Mouse (Mus musculus) liver, postnatal 0 days (tissue): ENCODE results near the gene Fnip2. TPM values are rescaled to one million over a fixed set of nuclear protein-coding genes. Genes with fewer than 3 reads are reported as not detected.

Experiments
- ATAC-seq: fragments of 200-750 bp; cut with Nextera tagmentation; 2 replicates; pipeline ENCODE4 v1.8.0; 2017; ENCODE audit warnings: mild to moderate bottlenecking, moderate library complexity
- DNase-seq: peaks from one replicate; pipeline ENCODE4 v3.0.0-alpha.2; 2016
- H3K27ac ChIP-seq: fragments of 300-500 bp; sonication (generic); 2 replicates; pipeline ENCODE4 v1.5.1; 2014; ENCODE audit warnings: antibody characterized with exemption, moderate library complexity, mild to moderate bottlenecking, low read depth
- H3K27me3 ChIP-seq: fragments of 300-500 bp; sonication (generic); 2 replicates; pipeline ENCODE4 v1.6.1; 2014; ENCODE audit warnings: low read length, control low read depth, mixed read lengths; ENCODE audit not compliant: insufficient read depth
- H3K36me3 ChIP-seq: fragments of 300-500 bp; sonication (generic); replicated peaks from 2 replicates; pipeline ENCODE4 v1.6.1; 2014; ENCODE audit warnings: mild to moderate bottlenecking, control low read depth, low read length, moderate library complexity, mixed read lengths; ENCODE audit not compliant: insufficient read depth
- H3K4me1 ChIP-seq: fragments of 300-500 bp; sonication (generic); 2 replicates; pipeline ENCODE4 v1.6.1; 2014; ENCODE audit warnings: antibody characterized with exemption, mild to moderate bottlenecking, control low read depth; ENCODE audit not compliant: insufficient read depth
- H3K4me2 ChIP-seq: fragments of 300-500 bp; sonication (generic); 2 replicates; pipeline ENCODE4 v1.6.1; 2014; ENCODE audit warnings: low read depth, mild to moderate bottlenecking, low read length, moderate library complexity, mixed read lengths
- H3K4me3 ChIP-seq: fragments of 300-500 bp; sonication (generic); 2 replicates; pipeline ENCODE4 v1.5.1; 2014; ENCODE audit warnings: low read depth, low read length
- H3K9ac ChIP-seq: fragments of 300-500 bp; sonication (generic); replicated peaks from 2 replicates; pipeline ENCODE4 v1.6.1; 2014; ENCODE audit warnings: mild to moderate bottlenecking, moderate library complexity
- H3K9me3 ChIP-seq: fragments of 300-500 bp; sonication (generic); 2 replicates; pipeline ENCODE4 v1.6.1; 2016; ENCODE audit warnings: mild to moderate bottlenecking, control low read depth, low read length, mixed read lengths
- CTCF ChIP-seq: sonication (generic); IDR thresholded peaks from 2 replicates; pipeline ENCODE4 v1.5.1; 2016; ENCODE audit warnings: antibody characterized with exemption, low read depth
- EP300 ChIP-seq: IDR thresholded peaks from 2 replicates; pipeline ENCODE4 v1.6.1; 2016; ENCODE audit warnings: antibody characterized with exemption, low read depth, mild to moderate bottlenecking
- WGBS: fragments of 180-500 bp; shearing (Covaris S2); extraction: QIAGEN DNeasy Blood & Tissue Kit; methylation state at CpG from one replicate; pipeline ENCODE4 v1.1.7; 2014; ENCODE audit not compliant: insufficient replicate concordance; 5-methylcytosine and 5-hydroxymethylcytosine counted together
- polyA plus RNA-seq: library from polyadenylated mRNA; unstranded; fragments of >200 nt; fragmentation: Nextera tagmentation; extraction: Ambion mirVana; gene quantifications from 2 replicates; pipeline ENCODE4 v1.2.1, GENCODE M21; 2015

Gene Fnip2
- polyA plus RNA-seq, 1 experiment from 2014 or later, result 3.0 TPM

- peaks cover 2% of the 10 kb centered on the region; the same call in 1 of the 2 replicates for H3K4me1 ChIP-seq
- H3K4me3 ChIP-seq, result no peak overlapping the region
- no peaks in the 10 kb centered on the region for H3K36me3 ChIP-seq
- TF ChIP-seq CTCF (no peak), EP300 (no peak)
- DNase-seq, result no peak
- ATAC-seq, result no peak
- no peak overlapping the region for H3K4me2 ChIP-seq
- WGBS, result 65% methylated on average over 2 of the region's 2 CpGs
- no peaks in the 10 kb centered on the region for H3K9me3 ChIP-seq
- no peak overlapping the region for H3K27ac ChIP-seq
- H3K9ac ChIP-seq, result no peak overlapping the region
- H3K27me3 ChIP-seq, result no peaks in the 10 kb centered on the region
Observed at GRCm38 (mm10) chr3:79411666-79412065, 155.9 kb downstream of the Fnip2 start.

- Histone ChIP-seq H3K27me3 (no peaks in the 10 kb centered on the region), H3K27ac (no peak overlapping the region), H3K36me3 (no peaks in the 10 kb centered on the region), H3K9me3 (no peaks in the 10 kb centered on the region), H3K4me3 (no peak overlapping the region), H3K4me2 (no peak overlapping the region), H3K4me1 (peaks cover 2% of the 10 kb centered on the region; the same call in 1 of the 2 replicates), H3K9ac (no peak overlapping the region)
- TF ChIP-seq EP300 (no peak), CTCF (no peak)
- DNase-seq (no peak), ATAC-seq (no peak)
- WGBS, result 42% methylated on average over 5 of the region's 5 CpGs
Observed at GRCm38 (mm10) chr3:79410629-79410995, 157.0 kb downstream of the Fnip2 start.

- no peak overlapping the region for H3K4me3 ChIP-seq
- DNase-seq, result no peak
Observed at GRCm38 (mm10) chr3:79409927-79410628, 157.5 kb downstream of the Fnip2 start.

GRCm38 (mm10) chr3:79408546-79408945, 159.1 kb downstream of the Fnip2 start:
- no peak overlapping the region for H3K9ac ChIP-seq
- 53% methylated on average over 4 of the region's 4 CpGs for WGBS

More at GRCm38 (mm10) chr3:79409927-79410628, 157.5 kb downstream of the Fnip2 start:
- WGBS, result 62% methylated on average over 10 of the region's 10 CpGs
- Histone ChIP-seq H3K27ac (no peak overlapping the region), H3K36me3 (no peaks in the 10 kb centered on the region), H3K4me1 (peaks cover under 1% of the 10 kb centered on the region; the same call in 1 of the 2 replicates), H3K27me3 (no peaks in the 10 kb centered on the region), H3K9me3 (no peaks in the 10 kb centered on the region), H3K4me2 (no peak overlapping the region), H3K9ac (no peak overlapping the region)
- no peak for ATAC-seq
- no peak for TF ChIP-seq CTCF
- no peak for TF ChIP-seq EP300

More at GRCm38 (mm10) chr3:79408546-79408945, 159.1 kb downstream of the Fnip2 start:
- Histone ChIP-seq H3K9me3 (no peaks in the 10 kb centered on the region), H3K4me2 (no peak overlapping the region), H3K27me3 (no peaks in the 10 kb centered on the region), H3K27ac (no peak overlapping the region), H3K4me1 (no peaks in the 10 kb centered on the region; the same call in 1 of the 2 replicates), H3K36me3 (no peaks in the 10 kb centered on the region), H3K4me3 (no peak overlapping the region)
- DNase-seq (no peak), ATAC-seq (no peak)
- TF ChIP-seq EP300 (no peak), CTCF (no peak)

Other genes starting within 250 kb of the Fnip2 start
- 0.09 TPM in 2 replicates for gene Gm17359, start 231.1 kb downstream of the Fnip2 start, polyA plus RNA-seq
- gene Ppid, start 23.5 kb upstream of the Fnip2 start, polyA plus RNA-seq, result 31.5 and 36.6 TPM in 2 replicates
- 8.7 and 9.6 TPM in 2 replicates for gene 4930579G24Rik, start 61.3 kb upstream of the Fnip2 start, polyA plus RNA-seq
- gene Etfdh, start 61.7 kb upstream of the Fnip2 start, polyA plus RNA-seq, result 215 and 239 TPM in 2 replicates
- 0.02 TPM in 1 of 2 replicates, not detected in the other for gene Rxfp1, start 170.1 kb upstream of the Fnip2 start, polyA plus RNA-seq